In genomic region chr2:50425151-50425550, GRCm38 (mm10) we compare ENCODE assay signal across 22 mouse cellular contexts.
DNase-seq lines count a peak whose midpoint lies in the region; ATAC-seq and TF ChIP-seq lines count a peak whose summit lies in the region.
"Had no signal": no experiment of that assay in that cellular context is flagged by ENCODE, and none has a peak within 500 bp of the region (broad histone marks: within the 10 kb centered on the region; RNA-seq: fewer than 3 reads in every experiment).

No protein-coding gene starts in this region.

- H3K27me3 ChIP-seq in embryonic facial prominence, embryonic 14.5 days (replicated peaks; ENCODE audit: control insufficient read depth, insufficient read depth, low read length) = no peaks in the 10 kb centered on the region
- H3K27me3 ChIP-seq in limb, embryonic 14.5 days (ENCODE audit: control insufficient read depth, insufficient read depth, low read length) = no peaks in the 10 kb centered on the region
- H3K27me3 ChIP-seq: embryonic facial prominence, embryonic 12.5 days; forebrain, embryonic 13.5 days; hindbrain, embryonic 12.5 days; hindbrain, embryonic 15.5 days had no signal

- no peak overlapping the region for H3K4me3 ChIP-seq in embryonic facial prominence, embryonic 14.5 days (ENCODE audit: low read depth, low read length)
- H3K4me3 ChIP-seq in limb, embryonic 14.5 days (replicated peaks; ENCODE audit: low read length) = no peak overlapping the region
- H3K4me3 ChIP-seq: embryonic facial prominence, embryonic 12.5 days; forebrain, embryonic 10.5 days; forebrain, embryonic 13.5 days; gastrocnemius, adult 2 months; hindbrain, embryonic 12.5 days; hindbrain, embryonic 15.5 days had no signal

- no peaks in the 10 kb centered on the region for H3K9me3 ChIP-seq in embryonic facial prominence, embryonic 14.5 days (ENCODE audit: control insufficient read depth, low read length)
- no peaks in the 10 kb centered on the region for H3K9me3 ChIP-seq in limb, embryonic 14.5 days (ENCODE audit: control insufficient read depth, low read length)
- H3K9me3 ChIP-seq: embryonic facial prominence, embryonic 12.5 days; forebrain, embryonic 10.5 days; forebrain, embryonic 13.5 days; hindbrain, embryonic 12.5 days; hindbrain, embryonic 15.5 days had no signal

- no peak overlapping the region for H3K9ac ChIP-seq in embryonic facial prominence, embryonic 14.5 days (ENCODE audit: low read depth, low read length)
- H3K9ac ChIP-seq in limb, embryonic 14.5 days (ENCODE audit: low read depth, low read length, severe bottlenecking) = no peak overlapping the region
- H3K9ac ChIP-seq: embryonic facial prominence, embryonic 12.5 days; forebrain, embryonic 13.5 days; hindbrain, embryonic 12.5 days; hindbrain, embryonic 15.5 days had no signal

- DNase-seq in embryo, embryonic 11 days = peak; percentile 9
- no peak for DNase-seq in embryo, embryonic 10 days (ENCODE audit: low spot score)
- DNase-seq in embryonic facial prominence, embryonic 14.5 days (ENCODE audit: low spot score) = peak; percentile 57
- DNase-seq in limb, embryonic 14.5 days (ENCODE audit: low spot score) = peak; percentile 61
- no peak for DNase-seq in urinary bladder, postnatal 36 days (ENCODE audit: low spot score in 2 of 2)
- no peak for DNase-seq in lung, adult 18-20 months
- DNase-seq: adrenal gland, postnatal 10 days; adrenal gland, postnatal 36 days; cerebellum, adult 18-20 months; cerebellum, adult 9-10 months; cerebellum, postnatal 14 days; gastrocnemius, adult 2 months; gastrocnemius, postnatal 14 days; heart, adult 11 months had no signal

- WGBS in embryonic facial prominence, embryonic 14.5 days = 62% methylated on average over 3 of the region's 3 CpGs
- WGBS in limb, embryonic 14.5 days = 46% methylated on average over 3 of the region's 3 CpGs

- no peaks in the 10 kb centered on the region for H3K4me1 ChIP-seq in embryonic facial prominence, embryonic 14.5 days (ENCODE audit: control insufficient read depth, insufficient read depth, low read length)
- H3K4me1 ChIP-seq in limb, embryonic 14.5 days (ENCODE audit: control insufficient read depth, insufficient read depth, low read length) = peaks cover 6% of the 10 kb centered on the region
- H3K4me1 ChIP-seq: forebrain, embryonic 10.5 days; forebrain, embryonic 13.5 days; hindbrain, embryonic 12.5 days; hindbrain, embryonic 15.5 days had no signal

- no peak overlapping the region for H3K4me2 ChIP-seq in embryonic facial prominence, embryonic 14.5 days (ENCODE audit: low read depth, low read length)
- H3K4me2 ChIP-seq in limb, embryonic 14.5 days (replicated peaks; ENCODE audit: low read depth, low read length, severe bottlenecking) = no peak overlapping the region
- H3K4me2 ChIP-seq: embryonic facial prominence, embryonic 12.5 days; forebrain, embryonic 13.5 days; heart, embryonic 11.5 days; hindbrain, embryonic 12.5 days; hindbrain, embryonic 15.5 days had no signal

- no peaks in the 10 kb centered on the region for H3K36me3 ChIP-seq in embryonic facial prominence, embryonic 14.5 days (ENCODE audit: control insufficient read depth, insufficient read depth, low read length)
- no peaks in the 10 kb centered on the region for H3K36me3 ChIP-seq in limb, embryonic 14.5 days (ENCODE audit: control insufficient read depth, insufficient read depth, low read length)
- H3K36me3 ChIP-seq: embryonic facial prominence, embryonic 12.5 days; forebrain, embryonic 10.5 days; hindbrain, embryonic 12.5 days; hindbrain, embryonic 15.5 days had no signal

- TF ChIP-seq POLR2A in limb, embryonic 14.5 days (IDR thresholded peaks at IDR 0.05; ENCODE audit: borderline replicate concordance, extremely low read depth, insufficient read depth, insufficient read length) = no peak

- H3K27ac ChIP-seq in embryonic facial prominence, embryonic 14.5 days (replicated peaks; ENCODE audit: low read depth, low read length) = no peak overlapping the region
- H3K27ac ChIP-seq in limb, embryonic 14.5 days (replicated peaks; ENCODE audit: low read depth, low read length) = no peak overlapping the region
- H3K27ac ChIP-seq: forebrain, embryonic 10.5 days; forebrain, embryonic 13.5 days; gastrocnemius, adult 2 months; hindbrain, embryonic 12.5 days; hindbrain, embryonic 15.5 days had no signal

- peak; percentile 26; the same call in 1 of the 2 replicates for ATAC-seq in embryonic facial prominence, embryonic 14.5 days (ENCODE audit: low read depth)
- no peak; the same call in 1 of the 2 replicates for ATAC-seq in limb, embryonic 14.5 days (ENCODE audit: low FRiP score, low read depth)
- ATAC-seq: activated CD4-positive, CD25-positive, alpha-beta regulatory T cell, adult 4 months; forebrain, embryonic 13.5 days; forebrain, embryonic 16.5 days had no signal

Comparison
In these comparisons a context has a peak if more than half of its experiments do, and no peak if none do; other contexts are left out.
1. DNase-seq: peak in embryo, embryonic 11 days (single experiment), embryonic facial prominence, embryonic 14.5 days (single experiment) and limb, embryonic 14.5 days (single experiment); none in embryo, embryonic 10 days (single experiment), urinary bladder, postnatal 36 days (0 of 2) and lung, adult 18-20 months (0 of 2).